In genomic region chr4:152086505-152087210, GRCm38 (mm10) we compare ENCODE assay signal across 8 mouse cellular contexts. TPM values are rescaled to one million over a fixed set of nuclear protein-coding genes. Genes with fewer than 3 reads are reported as not detected.
A peak's percentile ranks its signal among the peaks of the same experiment; 100 is the strongest.
DNase-seq lines count a peak whose midpoint lies in the region; ATAC-seq and TF ChIP-seq lines count a peak whose summit lies in the region.

No protein-coding gene starts in this region.

- H3K36me3 ChIP-seq in ES-E14 (ENCODE audit: control insufficient read depth, insufficient read depth, low read length, poor library complexity, severe bottlenecking): 0 out of 2 replicates have a peak, but pooled peaks cover 3% of the 10 kb centered on the region
- H3K36me3 ChIP-seq in embryonic facial prominence, embryonic 14.5 days (ENCODE audit: control insufficient read depth, insufficient read depth, low read length): no peaks in the 10 kb centered on the region
- H3K36me3 ChIP-seq in heart, postnatal 0 days (replicated peaks; ENCODE audit: control insufficient read depth, insufficient read depth, low read length): no peaks in the 10 kb centered on the region

- peaks cover 3 to 34% of the 10 kb centered on the region in 2 experiments for H3K4me1 ChIP-seq in ES-E14 (ENCODE audit: control insufficient read depth in 2 of 2, insufficient read depth in 2 of 2, low read length in 2 of 2, poor library complexity in 1 of 2)
- H3K4me1 ChIP-seq in embryonic facial prominence, embryonic 14.5 days (ENCODE audit: control insufficient read depth, insufficient read depth, low read length): peaks cover 14% of the 10 kb centered on the region
- peaks cover 18% of the 10 kb centered on the region for H3K4me1 ChIP-seq in heart, postnatal 0 days (ENCODE audit: control insufficient read depth, insufficient read depth)

- WGBS in embryonic facial prominence, embryonic 14.5 days: 0% methylated on average over 41 of the region's 92 CpGs
- WGBS in heart, postnatal 0 days: under 1% methylated on average over 81 of the region's 92 CpGs

- TF ChIP-seq EP300 in heart, postnatal 0 days (IDR thresholded peaks at IDR 0.05; ENCODE audit: low read depth): no peak

- in situ Hi-C loops in ES-E14 (cut with MboI; ENCODE audit: low sequenced_read_pairs in 2 of 2, unreplicated experiment in 2 of 2): no loop called here

- H3K27ac ChIP-seq in ES-E14 (ENCODE audit: insufficient read depth, low read depth, low read length, poor library complexity, severe bottlenecking): peak overlapping the region; percentile 48
- peak overlapping the region; percentile 58 for H3K27ac ChIP-seq in embryonic facial prominence, embryonic 14.5 days (replicated peaks; ENCODE audit: low read depth, low read length)
- peak overlapping the region; percentile 51 for H3K27ac ChIP-seq in heart, postnatal 0 days (ENCODE audit: low read depth)

- peak overlapping the region; percentile 84 for H3K9ac ChIP-seq in ES-E14 (ENCODE audit: insufficient read depth, low read depth, low read length, poor library complexity, severe bottlenecking)
- peak overlapping the region; percentile 89 for H3K9ac ChIP-seq in embryonic facial prominence, embryonic 14.5 days (ENCODE audit: low read depth, low read length)
- peak overlapping the region; percentile 69 for H3K9ac ChIP-seq in heart, postnatal 0 days (replicated peaks; ENCODE audit: low read depth, low read length)

- H3K4me2 ChIP-seq in embryonic facial prominence, embryonic 14.5 days (ENCODE audit: low read depth, low read length): peak overlapping the region; percentile 71
- H3K4me2 ChIP-seq in heart, postnatal 0 days (ENCODE audit: low read depth, low read length): peak overlapping the region; percentile 88

- H3K4me3 ChIP-seq in ES-E14 (ENCODE audit: insufficient read depth in 1 of 2, low read depth in 1 of 2, low read length in 2 of 2, poor library complexity in 1 of 2, severe bottlenecking in 1 of 2): peak overlapping the region; percentile 85 to 86
- peak overlapping the region; percentile 86 for H3K4me3 ChIP-seq in embryonic facial prominence, embryonic 14.5 days (ENCODE audit: low read depth, low read length)
- peak overlapping the region; percentile 69 for H3K4me3 ChIP-seq in heart, postnatal 0 days (ENCODE audit: low read depth, low read length)

- no peak for TF ChIP-seq CTCF in heart, postnatal 0 days (IDR thresholded peaks at IDR 0.05; ENCODE audit: low read depth)

- H3K9me3 ChIP-seq in ES-E14 (ENCODE audit: control insufficient read depth, insufficient read depth, low read depth, low read length): no peaks in the 10 kb centered on the region
- no peaks in the 10 kb centered on the region for H3K9me3 ChIP-seq in embryonic facial prominence, embryonic 14.5 days (ENCODE audit: control insufficient read depth, low read length)
- 0 out of 2 replicates have a peak, but pooled peaks cover 3% of the 10 kb centered on the region for H3K9me3 ChIP-seq in heart, postnatal 0 days (replicated peaks; ENCODE audit: control insufficient read depth, low read length)

- H3K27me3 ChIP-seq in embryonic facial prominence, embryonic 14.5 days (replicated peaks; ENCODE audit: control insufficient read depth, insufficient read depth, low read length): no peaks in the 10 kb centered on the region
- 0 out of 2 replicates have a peak, but pooled peaks cover 4% of the 10 kb centered on the region for H3K27me3 ChIP-seq in heart, postnatal 0 days (ENCODE audit: control insufficient read depth, insufficient read depth, low read length)

- ATAC-seq in embryonic facial prominence, embryonic 14.5 days (ENCODE audit: low read depth): peak; percentile 81
- peak; percentile 73 for ATAC-seq in heart, postnatal 0 days (ENCODE audit: insufficient read depth, low read depth)

- DNase-seq in 3134 (ENCODE audit: extremely low read depth, insufficient read length, low spot score) (peak; percentile 58), ES-E14 (ENCODE audit: low read depth, low spot score) (no peak)
- DNase-seq in embryonic facial prominence, embryonic 14.5 days (ENCODE audit: low spot score): peak; percentile 73
- peak; percentile 38 for DNase-seq in heart, postnatal 0 days (ENCODE audit: low spot score)
- DNase-seq in kidney, postnatal 25 days: peak; percentile 68 to 88
- peak; percentile 70 to 85 for DNase-seq in lung, postnatal 4 days
- peak; percentile 57 for DNase-seq in right cerebral cortex, postnatal 4 days
- DNase-seq in cerebellum, adult 11 months: no peak

TF ChIP-seq in ES-E14, 5 proteins besides CTCF, POLR2A, EP300 and RAD21:
- no peak for TF ChIP-seq CHD2 (IDR thresholded peaks at IDR 0.05; ENCODE audit: low read depth, low read length)
- TF ChIP-seq HCFC1 (IDR thresholded peaks at IDR 0.05; ENCODE audit: borderline replicate concordance, insufficient read depth, low read length): no peak
- no peak for TF ChIP-seq ZNF384 (IDR thresholded peaks at IDR 0.05; ENCODE audit: low read depth, low read length)
- TF ChIP-seq MAFK (IDR thresholded peaks at IDR 0.05; ENCODE audit: insufficient read depth, low read depth, low read length): no peak
- TF ChIP-seq ZC3H11A (IDR thresholded peaks at IDR 0.05; ENCODE audit: borderline replicate concordance, low read depth, low read length): no peak

RNA-seq across cellular contexts. Expression of gene Plekhg5, which starts 14.4 kb away (rescaled TPM):
- 37.3 and 81.4 TPM in 2 replicates for total RNA-seq in ES-E14 (2012; rRNA removed)
- polyA plus RNA-seq in embryonic facial prominence, embryonic 14.5 days (2014; fragmentation: Nextera tagmentation; extraction: Ambion mirVana): 12.0 and 13.4 TPM in 2 replicates
- total RNA-seq in heart, postnatal 0 days (2014; rRNA removed; ENCODE audit: low replicate concordance): 16.6 and 18.0 TPM in 2 replicates
- polyA plus RNA-seq in heart, postnatal 0 days (2015; fragmentation: Nextera tagmentation; extraction: Ambion mirVana): 8.8 and 10.6 TPM in 2 replicates

RNA-seq across cellular contexts. Expression of gene Tnfrsf25, which starts 29.1 kb away (rescaled TPM):
- total RNA-seq in ES-E14 (2012; rRNA removed): 3.8 and 5.7 TPM in 2 replicates
- polyA plus RNA-seq in embryonic facial prominence, embryonic 14.5 days (2014; fragmentation: Nextera tagmentation; extraction: Ambion mirVana): 0.65 and 1.4 TPM in 2 replicates
- 0.89 TPM in 1 of 2 replicates, not detected in the other for total RNA-seq in heart, postnatal 0 days (2014; rRNA removed; ENCODE audit: low replicate concordance)
- polyA plus RNA-seq in heart, postnatal 0 days (2015; fragmentation: Nextera tagmentation; extraction: Ambion mirVana): 0.75 and 1.2 TPM in 2 replicates

RNA-seq across cellular contexts. Expression of gene Nol9, which starts 47.5 kb away (rescaled TPM):
- 70.1 and 81.7 TPM in 2 replicates for total RNA-seq in ES-E14 (2012; rRNA removed)
- polyA plus RNA-seq in embryonic facial prominence, embryonic 14.5 days (2014; fragmentation: Nextera tagmentation; extraction: Ambion mirVana): 25.1 and 26.5 TPM in 2 replicates
- total RNA-seq in heart, postnatal 0 days (2014; rRNA removed; ENCODE audit: low replicate concordance): 8.0 and 13.9 TPM in 2 replicates
- polyA plus RNA-seq in heart, postnatal 0 days (2015; fragmentation: Nextera tagmentation; extraction: Ambion mirVana): 7.5 and 7.8 TPM in 2 replicates

RNA-seq across cellular contexts. Expression of gene Tas1r1, which starts 48.3 kb away (rescaled TPM):
- 1.9 and 3.0 TPM in 2 replicates for total RNA-seq in ES-E14 (2012; rRNA removed)
- 1.2 and 1.5 TPM in 2 replicates for polyA plus RNA-seq in embryonic facial prominence, embryonic 14.5 days (2014; fragmentation: Nextera tagmentation; extraction: Ambion mirVana)
- not detected in 2 replicates for total RNA-seq in heart, postnatal 0 days (2014; rRNA removed; ENCODE audit: low replicate concordance)
- 0.07 and 0.08 TPM in 2 replicates for polyA plus RNA-seq in heart, postnatal 0 days (2015; fragmentation: Nextera tagmentation; extraction: Ambion mirVana)

RNA-seq across cellular contexts. Expression of gene Zbtb48, which starts 59.2 kb away (rescaled TPM):
- 18.7 and 31.7 TPM in 2 replicates for total RNA-seq in ES-E14 (2012; rRNA removed)
- polyA plus RNA-seq in embryonic facial prominence, embryonic 14.5 days (2014; fragmentation: Nextera tagmentation; extraction: Ambion mirVana): 19.0 and 19.9 TPM in 2 replicates
- total RNA-seq in heart, postnatal 0 days (2014; rRNA removed; ENCODE audit: low replicate concordance): 1.7 and 11.3 TPM in 2 replicates
- 6.5 and 9.0 TPM in 2 replicates for polyA plus RNA-seq in heart, postnatal 0 days (2015; fragmentation: Nextera tagmentation; extraction: Ambion mirVana)

Comparison
In these comparisons a context has a peak if more than half of its experiments do, and no peak if none do; other contexts are left out.
1. DNase-seq: peak in 3134 (single experiment), embryonic facial prominence, embryonic 14.5 days (single experiment), heart, postnatal 0 days (single experiment), kidney, postnatal 25 days (2 of 2), lung, postnatal 4 days (2 of 2) and right cerebral cortex, postnatal 4 days (single experiment); none in ES-E14 (single experiment) and cerebellum, adult 11 months (single experiment).
2. Peak in every context shown above with its lines, with median percentiles within 50 percentile points of each other: H3K27ac ChIP-seq, H3K4me3 ChIP-seq and H3K9ac ChIP-seq.